Mouse (Mus musculus): ENCODE data around the gene Sspo. TPM values are rescaled to one million over a fixed set of nuclear protein-coding genes. Genes with fewer than 3 reads are reported as not detected.

The Sspo gene
- total RNA-seq, 2 experiments from 2014 or later, result 1.2 to 2.9 TPM

GRCm38 (mm10) chr6:48435111-48435510, 12.9 kb upstream of the Sspo start:
- DNase-seq (ENCODE audit: extremely low spot score in 1 of 2, low spot score in 1 of 2), result no peak

- no peak for DNase-seq (ENCODE audit: extremely low spot score in 1 of 2, low spot score in 1 of 2)
Observed at GRCm38 (mm10) chr6:48435706-48436349, 12.2 kb upstream of the Sspo start.

- DNase-seq (ENCODE audit: extremely low spot score in 1 of 2, low spot score in 1 of 2), result no peak
Observed at GRCm38 (mm10) chr6:48437679-48438376, 10.2 kb upstream of the Sspo start.

DNA sequence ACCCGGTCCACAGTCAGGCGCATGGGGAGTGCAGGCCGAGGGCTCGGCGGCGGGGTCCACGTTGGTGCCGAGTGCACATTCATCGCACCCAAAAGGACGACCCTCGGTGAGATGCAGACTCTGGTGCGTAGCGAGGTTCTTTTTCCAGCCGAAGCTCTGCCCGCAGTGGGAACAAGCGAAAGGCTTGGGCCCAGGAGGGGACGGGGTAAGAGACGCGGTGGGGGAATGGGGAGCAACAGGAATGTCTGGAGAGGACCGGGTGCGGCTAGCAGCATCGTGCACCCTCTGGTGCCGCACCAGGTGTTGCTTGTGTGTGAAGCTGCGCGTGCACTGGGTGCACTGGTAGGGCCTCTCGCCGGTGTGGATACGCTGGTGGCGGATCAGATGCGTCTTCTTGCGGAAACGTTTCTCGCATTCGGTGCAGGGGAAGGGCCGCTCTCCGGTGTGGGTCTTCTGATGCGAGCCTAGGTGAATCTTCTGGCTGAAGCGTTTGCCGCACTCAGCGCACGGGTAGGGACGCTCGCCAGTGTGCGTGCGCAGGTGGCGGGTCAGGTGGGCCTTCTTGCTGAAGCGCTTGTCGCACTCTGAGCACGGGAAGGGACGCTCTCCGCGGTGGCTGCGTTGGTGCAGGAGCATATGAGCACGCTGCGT, 9.4 kb upstream of the Sspo start:
- DNase-seq (ENCODE audit: extremely low spot score in 1 of 2, low spot score in 1 of 2), result no peak

GRCm38 (mm10) chr6:48439654-48440053, 8.4 kb upstream of the Sspo start:
- no peak for DNase-seq (ENCODE audit: extremely low spot score in 1 of 2, low spot score in 1 of 2)

- DNase-seq (ENCODE audit: extremely low spot score in 1 of 2, low spot score in 1 of 2), result no peak
Observed at GRCm38 (mm10) chr6:48440306-48441014, 7.6 kb upstream of the Sspo start.

DNA sequence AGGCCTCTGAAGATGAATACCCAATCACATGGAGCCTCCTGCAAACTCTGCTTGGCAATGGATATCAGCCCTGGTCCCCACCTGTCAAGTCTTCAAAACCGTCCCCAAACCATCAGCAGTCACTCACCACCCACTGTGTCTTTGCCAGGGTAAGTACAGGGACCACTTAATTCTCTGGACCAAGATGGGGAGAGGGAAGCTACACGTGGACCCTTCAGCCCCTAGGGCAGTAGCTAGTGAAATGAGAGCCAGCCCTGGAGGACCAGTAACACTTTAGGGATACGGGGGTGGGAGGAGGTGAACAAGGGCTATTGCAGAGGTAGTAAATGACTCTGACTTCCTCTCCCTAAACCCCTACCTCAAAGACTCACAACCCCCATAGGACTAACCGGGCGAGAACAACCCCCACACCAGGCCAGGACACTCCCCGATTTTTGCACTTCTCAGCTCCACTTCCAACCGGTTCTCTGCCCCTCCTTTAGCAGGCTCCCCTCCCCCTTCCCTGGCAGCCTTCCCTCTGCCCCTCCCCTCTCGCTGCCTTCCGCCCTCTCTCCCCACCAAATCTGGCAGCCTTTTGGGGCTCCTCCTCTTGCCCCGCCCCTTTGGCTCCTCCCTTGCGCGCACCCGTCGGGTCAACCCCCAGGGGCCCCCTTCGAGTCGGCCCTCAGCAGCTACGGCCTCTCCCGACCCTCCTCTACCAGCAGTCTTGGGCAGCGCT, 4.3 kb upstream of the Sspo start:
- peak; percentile 76 for DNase-seq (ENCODE audit: extremely low spot score in 1 of 2, low spot score in 1 of 2)

DNA sequence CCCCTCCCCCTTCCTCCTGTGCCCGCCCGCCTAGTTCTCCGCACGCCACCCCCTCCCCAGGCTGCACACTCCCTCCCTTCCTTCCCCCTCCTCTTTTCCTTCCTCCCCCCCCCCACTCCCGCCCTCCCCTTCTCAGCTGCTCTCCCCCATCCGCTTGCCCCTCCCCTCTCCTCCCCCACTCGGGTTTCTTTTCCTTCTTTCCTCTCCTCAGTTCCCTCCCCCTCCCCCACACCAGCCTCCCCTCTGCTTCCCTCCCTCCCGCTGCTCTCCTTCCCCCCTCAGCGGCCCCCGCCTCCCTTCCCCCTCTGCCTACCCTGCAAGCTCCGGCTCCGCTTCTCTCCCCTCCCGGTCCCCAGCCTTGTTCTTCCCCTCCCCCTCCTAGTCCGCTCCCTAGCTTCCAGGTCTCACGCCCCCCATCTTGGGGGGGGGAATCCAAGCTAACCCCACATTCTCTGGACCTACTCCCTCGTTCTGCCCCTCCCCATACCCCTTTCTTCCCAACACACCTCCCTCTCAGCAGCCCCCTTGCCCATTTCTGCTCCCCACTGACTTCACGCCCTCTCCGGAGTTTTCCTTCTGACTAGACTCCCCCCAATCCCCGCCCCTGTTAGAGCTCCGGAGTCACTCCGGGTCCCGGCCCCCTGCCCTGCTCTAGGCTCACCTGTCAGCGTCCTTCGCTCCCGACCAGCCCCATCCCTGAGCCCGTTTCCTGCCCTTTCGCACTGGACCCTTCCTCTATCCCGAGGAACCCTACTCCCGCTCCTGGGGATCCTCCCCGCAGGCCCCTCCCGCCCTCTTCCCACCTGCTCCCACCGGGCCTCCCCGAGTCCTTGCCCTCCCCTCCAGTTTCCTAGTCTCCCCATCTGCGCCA, 3.5 kb upstream of the Sspo start:
- peak; percentile 36 to 66 for DNase-seq (ENCODE audit: extremely low spot score in 1 of 2, low spot score in 1 of 2)

DNA sequence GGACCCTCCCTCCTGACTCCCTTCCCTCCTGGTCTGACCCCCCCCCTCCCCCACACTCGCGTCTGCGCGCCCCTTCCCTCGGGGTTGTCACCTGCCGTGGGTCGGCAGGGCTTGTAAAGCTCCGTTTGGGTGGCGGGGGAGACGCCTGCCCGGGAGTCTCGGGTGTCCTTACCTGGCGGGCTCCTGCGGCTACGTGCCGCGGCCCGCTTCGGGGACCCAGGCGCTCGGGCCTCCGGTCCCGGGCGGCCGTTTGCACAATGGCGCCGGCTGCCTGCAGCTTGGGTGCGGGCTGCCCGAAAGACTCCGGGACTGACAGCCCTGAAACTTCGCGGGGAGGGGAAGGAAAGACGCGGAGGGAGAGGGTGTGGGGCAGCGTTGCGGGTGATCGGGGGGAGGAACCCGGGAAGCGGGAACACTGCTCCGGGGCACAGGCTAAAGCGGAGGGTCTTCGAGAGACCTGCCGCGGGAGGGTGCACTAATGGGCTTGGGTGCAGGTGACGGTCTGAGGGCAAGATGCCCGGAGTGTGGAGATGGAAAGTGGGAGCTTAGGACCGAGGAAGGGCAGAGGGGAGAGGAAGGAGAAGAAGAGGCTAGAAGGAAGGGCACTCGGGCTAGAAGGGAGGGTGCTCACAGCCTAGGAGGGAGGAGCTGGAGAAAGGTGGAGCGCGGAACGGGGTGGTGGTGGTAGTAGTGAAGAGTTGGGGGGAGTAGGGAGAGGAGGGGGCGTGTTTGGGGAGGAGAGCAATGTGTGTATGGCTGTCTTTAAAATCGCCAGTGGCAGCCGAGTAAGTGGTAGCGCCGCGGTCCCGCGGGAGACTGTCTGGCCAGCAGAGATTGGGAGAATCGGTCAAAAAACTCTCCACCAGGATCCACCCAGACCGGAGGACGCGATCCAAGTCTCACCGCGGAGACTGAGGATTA, 2.6 kb upstream of the Sspo start, which contains the start of gene Zfp467:
TSS of gene Zfp467 (minus strand) at position 645 of the 921 bp plus-strand sequence.
- DNase-seq (ENCODE audit: extremely low spot score in 1 of 2, low spot score in 1 of 2), result peak; percentile 36 to 41

- no peak for DNase-seq (ENCODE audit: extremely low spot score in 1 of 2, low spot score in 1 of 2)
Observed at GRCm38 (mm10) chr6:48446256-48446655, 1.8 kb upstream of the Sspo start.

- no peak for DNase-seq (ENCODE audit: extremely low spot score in 1 of 2, low spot score in 1 of 2)
Observed at GRCm38 (mm10) chr6:48446896-48447295, 1.1 kb upstream of the Sspo start.

DNA sequence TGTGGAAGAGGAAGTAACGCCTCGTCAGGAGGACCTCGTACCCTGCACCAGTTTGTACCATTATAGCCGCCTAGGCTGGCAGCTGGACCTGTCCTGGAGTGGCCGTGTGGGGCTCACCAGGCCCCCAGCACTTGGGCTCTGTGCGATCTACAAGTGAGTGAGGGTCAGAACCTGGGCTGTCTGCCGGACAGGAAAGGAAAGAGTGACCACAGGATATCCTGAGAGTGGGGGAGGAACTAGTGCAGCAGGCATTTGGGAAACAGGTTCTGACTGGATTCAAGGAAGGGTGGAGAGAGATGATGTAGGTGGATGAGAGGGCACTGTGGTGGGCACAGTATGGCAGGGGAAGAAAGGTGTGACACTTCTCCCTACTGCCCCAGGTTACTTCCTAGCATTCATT, 498 bp downstream of the Sspo start:
- DNase-seq (ENCODE audit: extremely low spot score in 1 of 2, low spot score in 1 of 2), result no peak

GRCm38 (mm10) chr6:48452151-48452550, 4.1 kb downstream of the Sspo start:
- DNase-seq (ENCODE audit: extremely low spot score in 1 of 2, low spot score in 1 of 2), result no peak

- DNase-seq (ENCODE audit: extremely low spot score in 1 of 2, low spot score in 1 of 2), result no peak
Observed at GRCm38 (mm10) chr6:48452771-48453170, 4.7 kb downstream of the Sspo start.

GRCm38 (mm10) chr6:48464966-48465679, 17.1 kb downstream of the Sspo start:
- no peak for DNase-seq (ENCODE audit: extremely low spot score in 1 of 2, low spot score in 1 of 2)

DNA sequence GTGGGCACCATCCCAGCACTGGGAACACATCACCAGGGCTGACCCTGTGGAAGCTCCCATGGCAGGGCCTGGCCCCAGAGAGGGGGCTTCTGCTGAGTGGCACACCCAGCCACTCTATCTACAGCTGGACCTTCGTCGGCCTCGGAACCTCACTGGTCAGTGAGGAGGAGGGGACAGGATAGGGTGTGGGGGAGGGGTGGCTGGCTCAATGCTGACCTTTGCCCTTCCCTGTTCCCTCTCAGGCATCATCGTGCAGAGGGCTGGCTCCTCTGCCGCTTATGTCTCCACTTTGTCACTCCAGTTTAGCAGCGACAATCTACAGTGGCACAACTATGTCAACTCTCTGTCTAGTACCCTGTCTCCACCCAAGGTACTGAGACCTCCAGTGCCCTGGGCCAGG, 18.7 kb downstream of the Sspo start:
- DNase-seq (ENCODE audit: extremely low spot score in 1 of 2, low spot score in 1 of 2), result no peak

DNA sequence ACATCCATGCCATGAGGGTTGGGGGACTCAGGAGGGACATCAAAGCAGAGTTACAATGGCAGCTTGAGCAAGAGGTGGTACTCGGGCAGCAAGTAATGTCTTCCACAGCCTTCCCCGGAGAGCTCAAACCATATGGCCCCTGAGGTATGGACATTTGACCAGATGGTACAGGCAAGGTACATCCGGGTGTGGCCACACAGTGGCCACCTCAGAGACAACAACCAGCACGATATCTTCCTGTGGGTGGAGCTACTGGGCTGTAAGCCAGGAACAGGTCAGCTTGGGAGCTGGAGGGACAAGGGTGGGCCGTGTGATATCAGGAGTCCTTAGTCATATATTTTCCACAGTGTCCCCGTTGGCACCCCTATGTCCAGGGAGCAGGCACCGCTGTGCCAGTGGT, 19.5 kb downstream of the Sspo start:
- DNase-seq (ENCODE audit: extremely low spot score in 1 of 2, low spot score in 1 of 2), result no peak

- no peak for DNase-seq (ENCODE audit: extremely low spot score in 1 of 2, low spot score in 1 of 2)
Observed at GRCm38 (mm10) chr6:48470739-48471138, 22.7 kb downstream of the Sspo start.
